In genomic region chr15:98674994-98675545, GRCm38 (mm10) we compare ENCODE assay signal across 10 mouse cellular contexts. TPM values are rescaled to one million over a fixed set of nuclear protein-coding genes. Genes with fewer than 3 reads are reported as not detected.
A peak's percentile ranks its signal among the peaks of the same experiment; 100 is the strongest.
DNase-seq lines count a peak whose midpoint lies in the region; ATAC-seq lines count a peak whose summit lies in the region.
"Had no signal": no experiment of that assay in that cellular context is flagged by ENCODE, and none has a peak within 500 bp of the region (broad histone marks: within the 10 kb centered on the region; RNA-seq: fewer than 3 reads in every experiment).

No protein-coding gene starts in this region.

- DNase-seq in kidney, adult 18-20 months, result no peak
- peak; percentile 44 for DNase-seq in midbrain, embryonic 14.5 days
- no peak for DNase-seq in cerebellum, postnatal 10 days
- DNase-seq in spleen, postnatal 4 days (ENCODE audit: low spot score in 2 of 2), result no peak
- DNase-seq in spleen, postnatal 36 days (ENCODE audit: low spot score in 2 of 2), result no peak
- DNase-seq: cerebellum, adult 11 months; gastrocnemius, postnatal 36 days had no signal

- H3K4me3 ChIP-seq in kidney, embryonic 16.5 days (ENCODE audit: low read length), result peak overlapping the region; percentile 27
- H3K4me3 ChIP-seq in brown adipose tissue, adult 24 weeks (ENCODE audit: insufficient read depth, low read depth, low read length), result peak overlapping the region; percentile 73; the same call in 1 of the 2 replicates
- H3K4me3 ChIP-seq in forebrain, embryonic 13.5 days, result peak overlapping the region; percentile 51
- peak overlapping the region; percentile 56 for H3K4me3 ChIP-seq in midbrain, embryonic 14.5 days (replicated peaks; ENCODE audit: low read depth, low read length)

- peaks cover 39% of the 10 kb centered on the region for H3K27me3 ChIP-seq in kidney, embryonic 16.5 days (ENCODE audit: insufficient read depth, low read length)
- H3K27me3 ChIP-seq in forebrain, embryonic 13.5 days, result peaks cover 37% of the 10 kb centered on the region
- no peaks in the 10 kb centered on the region for H3K27me3 ChIP-seq in midbrain, embryonic 14.5 days (ENCODE audit: control insufficient read depth, insufficient read depth, low read length)

- peak overlapping the region; percentile 82 for H3K4me2 ChIP-seq in kidney, embryonic 16.5 days (replicated peaks; ENCODE audit: low read depth, low read length)
- H3K4me2 ChIP-seq in forebrain, embryonic 13.5 days, result peak overlapping the region; percentile 99
- peak overlapping the region; percentile 99 for H3K4me2 ChIP-seq in midbrain, embryonic 14.5 days (ENCODE audit: low read length)

- H3K4me1 ChIP-seq in kidney, embryonic 16.5 days (ENCODE audit: insufficient read depth, low read length), result peaks cover 30% of the 10 kb centered on the region
- no peaks in the 10 kb centered on the region for H3K4me1 ChIP-seq in brown adipose tissue, adult 24 weeks (ENCODE audit: control insufficient read depth, insufficient read depth, insufficient read length, low read length)
- peaks cover 43% of the 10 kb centered on the region for H3K4me1 ChIP-seq in forebrain, embryonic 13.5 days
- H3K4me1 ChIP-seq in midbrain, embryonic 14.5 days (ENCODE audit: control insufficient read depth, insufficient read depth, low read length), result peaks cover 37% of the 10 kb centered on the region

- H3K9me3 ChIP-seq in kidney, embryonic 16.5 days (ENCODE audit: low read length), result no peaks in the 10 kb centered on the region
- no peaks in the 10 kb centered on the region for H3K9me3 ChIP-seq in forebrain, embryonic 13.5 days (replicated peaks)
- H3K9me3 ChIP-seq in midbrain, embryonic 14.5 days (ENCODE audit: control insufficient read depth, low read length), result no peaks in the 10 kb centered on the region

- 6% methylated on average over 11 of the region's 11 CpGs for WGBS in kidney, embryonic 16.5 days
- 15% methylated on average over 11 of the region's 11 CpGs for WGBS in forebrain, embryonic 13.5 days
- 10% methylated on average over 11 of the region's 11 CpGs for WGBS in midbrain, embryonic 14.5 days

- no peak for ATAC-seq in kidney, embryonic 16.5 days (ENCODE audit: low FRiP score, low TSS enrichment)
- no peak for ATAC-seq in forebrain, embryonic 13.5 days
- peak; percentile 4; the same call in 1 of the 2 replicates for ATAC-seq in midbrain, embryonic 14.5 days (ENCODE audit: low FRiP score, low TSS enrichment)

- H3K36me3 ChIP-seq in kidney, embryonic 16.5 days (ENCODE audit: insufficient read depth, low read length), result no peaks in the 10 kb centered on the region
- peaks cover 6% of the 10 kb centered on the region; the same call in 1 of the 2 replicates for H3K36me3 ChIP-seq in forebrain, embryonic 13.5 days (ENCODE audit: poor library complexity, severe bottlenecking)
- H3K36me3 ChIP-seq in midbrain, embryonic 14.5 days (ENCODE audit: control insufficient read depth, insufficient read depth, low read length), result peaks cover 6% of the 10 kb centered on the region; the same call in 1 of the 2 replicates

- peak overlapping the region; percentile 26; the same call in 1 of the 2 replicates for H3K9ac ChIP-seq in kidney, embryonic 16.5 days (replicated peaks; ENCODE audit: low read length)
- peak overlapping the region; percentile 67 for H3K9ac ChIP-seq in forebrain, embryonic 13.5 days
- peak overlapping the region; percentile 60 for H3K9ac ChIP-seq in midbrain, embryonic 14.5 days (replicated peaks; ENCODE audit: low read length)

- H3K27ac ChIP-seq in kidney, embryonic 16.5 days (ENCODE audit: low read length), result no peak overlapping the region
- no peak overlapping the region for H3K27ac ChIP-seq in brown adipose tissue, adult 24 weeks (replicated peaks; ENCODE audit: low read depth, low read length)
- peak overlapping the region; percentile 40 for H3K27ac ChIP-seq in forebrain, embryonic 13.5 days
- peak overlapping the region; percentile 58 for H3K27ac ChIP-seq in midbrain, embryonic 14.5 days (replicated peaks; ENCODE audit: low read depth, low read length)

RNA-seq across cellular contexts. Expression of gene Rnd1, which starts 2.2 kb away (rescaled TPM):
- 0.45 and 0.75 TPM in 2 replicates for polyA plus RNA-seq in kidney, embryonic 16.5 days (2015; fragmentation: Nextera tagmentation; extraction: Ambion mirVana)
- polyA plus RNA-seq in brown adipose tissue, adult 24 weeks (2012; ENCODE audit: insufficient read depth, insufficient read length, missing spikeins), result 1.7 and 1.8 TPM in 2 replicates
- 6.3 and 7.0 TPM in 2 replicates for polyA plus RNA-seq in forebrain, embryonic 13.5 days (2015; fragmentation: Nextera tagmentation; extraction: Ambion mirVana)
- 7.4 and 9.2 TPM in 2 replicates for polyA plus RNA-seq in midbrain, embryonic 14.5 days (2014; fragmentation: Nextera tagmentation; extraction: Ambion mirVana)

RNA-seq across cellular contexts. Expression of gene Ddx23, which starts 12.4 kb away (rescaled TPM):
- polyA plus RNA-seq in kidney, embryonic 16.5 days (2015; fragmentation: Nextera tagmentation; extraction: Ambion mirVana), result 19.0 and 27.1 TPM in 2 replicates
- polyA plus RNA-seq in brown adipose tissue, adult 24 weeks (2012; ENCODE audit: insufficient read depth, insufficient read length, missing spikeins), result 28.1 and 50.7 TPM in 2 replicates
- 32.5 and 33.3 TPM in 2 replicates for polyA plus RNA-seq in forebrain, embryonic 13.5 days (2015; fragmentation: Nextera tagmentation; extraction: Ambion mirVana)
- 17.7 and 24.9 TPM in 2 replicates for polyA plus RNA-seq in midbrain, embryonic 14.5 days (2014; fragmentation: Nextera tagmentation; extraction: Ambion mirVana)

RNA-seq across cellular contexts. Expression of gene Ccdc65, which starts 32.9 kb away (rescaled TPM):
- 0.95 and 1.1 TPM in 2 replicates for polyA plus RNA-seq in kidney, embryonic 16.5 days (2015; fragmentation: Nextera tagmentation; extraction: Ambion mirVana)
- not detected in 2 replicates for polyA plus RNA-seq in brown adipose tissue, adult 24 weeks (2012; ENCODE audit: insufficient read depth, insufficient read length, missing spikeins)
- 2.1 TPM in 2 replicates for polyA plus RNA-seq in forebrain, embryonic 13.5 days (2015; fragmentation: Nextera tagmentation; extraction: Ambion mirVana)
- polyA plus RNA-seq in midbrain, embryonic 14.5 days (2014; fragmentation: Nextera tagmentation; extraction: Ambion mirVana), result 5.7 and 6.3 TPM in 2 replicates

RNA-seq across cellular contexts. Expression of gene Cacnb3, which starts 44.4 kb away (rescaled TPM):
- polyA plus RNA-seq in kidney, embryonic 16.5 days (2015; fragmentation: Nextera tagmentation; extraction: Ambion mirVana), result 34.4 and 34.9 TPM in 2 replicates
- polyA plus RNA-seq in brown adipose tissue, adult 24 weeks (2012; ENCODE audit: insufficient read depth, insufficient read length, missing spikeins), result 0.46 and 0.95 TPM in 2 replicates
- 82.1 and 94.8 TPM in 2 replicates for polyA plus RNA-seq in forebrain, embryonic 13.5 days (2015; fragmentation: Nextera tagmentation; extraction: Ambion mirVana)
- 130 and 136 TPM in 2 replicates for polyA plus RNA-seq in midbrain, embryonic 14.5 days (2014; fragmentation: Nextera tagmentation; extraction: Ambion mirVana)

RNA-seq across cellular contexts. Expression of gene Fkbp11, which starts 52.9 kb away (rescaled TPM):
- polyA plus RNA-seq in kidney, embryonic 16.5 days (2015; fragmentation: Nextera tagmentation; extraction: Ambion mirVana), result 36.6 and 39.1 TPM in 2 replicates
- polyA plus RNA-seq in brown adipose tissue, adult 24 weeks (2012; ENCODE audit: insufficient read depth, insufficient read length, missing spikeins), result 1.9 TPM in 1 of 2 replicates, not detected in the other
- 3.0 and 4.9 TPM in 2 replicates for polyA plus RNA-seq in forebrain, embryonic 13.5 days (2015; fragmentation: Nextera tagmentation; extraction: Ambion mirVana)
- 1.7 and 3.8 TPM in 2 replicates for polyA plus RNA-seq in midbrain, embryonic 14.5 days (2014; fragmentation: Nextera tagmentation; extraction: Ambion mirVana)

Comparison
In these comparisons a context has a peak if more than half of its experiments do, and no peak if none do; other contexts are left out.
1. H3K27ac ChIP-seq: peak in forebrain, embryonic 13.5 days (single experiment) and midbrain, embryonic 14.5 days (single experiment); none in kidney, embryonic 16.5 days (single experiment) and brown adipose tissue, adult 24 weeks (single experiment).
2. Peak in every context shown above with its lines, with median percentiles within 50 percentile points of each other: H3K4me2 ChIP-seq, H3K4me3 ChIP-seq and H3K9ac ChIP-seq.